Mouse (Mus musculus): Measurements from ENCODE around the gene Apob.

DNA sequence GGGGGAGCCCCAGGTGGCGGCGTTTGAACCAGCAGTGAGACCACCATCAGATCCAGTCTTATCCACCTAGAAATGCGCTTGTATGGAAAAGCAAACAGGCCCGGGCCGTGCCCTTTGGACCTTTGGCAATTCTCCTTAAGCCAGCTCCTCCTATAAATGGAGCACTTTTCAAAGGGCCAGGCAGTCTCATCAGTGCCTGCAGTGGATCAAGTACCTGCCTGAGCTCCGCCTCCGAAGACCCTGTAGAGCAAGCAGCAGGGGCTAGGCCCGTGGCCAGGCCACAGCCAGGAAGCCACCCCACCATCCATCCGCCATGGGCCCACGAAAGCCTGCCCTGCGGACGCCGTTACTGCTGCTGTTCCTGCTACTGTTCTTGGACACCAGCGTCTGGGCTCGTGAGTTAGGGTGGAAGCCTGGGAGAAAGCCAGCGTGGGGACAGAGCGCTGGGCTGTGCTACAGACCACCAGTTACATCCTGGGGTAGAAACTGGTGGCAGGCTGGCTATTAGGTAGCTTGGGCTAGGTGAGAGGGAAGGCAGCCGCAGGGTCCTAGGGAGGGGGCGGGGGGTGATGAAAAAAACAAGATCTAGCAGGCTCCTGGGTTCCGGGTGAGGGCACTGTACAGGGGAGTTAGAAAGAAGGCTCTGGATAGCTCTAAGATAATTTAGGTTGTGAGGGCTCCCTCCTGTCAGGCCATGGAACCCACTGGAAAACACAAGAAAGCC lies at the start of gene Apob:
- TF ChIP-seq POU5F1 (IDR thresholded peaks at IDR 0.05; ENCODE audit: borderline replicate concordance, low read length) (no peak), CTCF (conservative IDR thresholded peaks at IDR 0.05; ENCODE audit: low read length) (no peak), NANOG (IDR thresholded peaks at IDR 0.05; ENCODE audit: borderline replicate concordance, low read length) (no peak)

Measured in E14TG2a.4 (cell line).